In the genomic region with DNA sequence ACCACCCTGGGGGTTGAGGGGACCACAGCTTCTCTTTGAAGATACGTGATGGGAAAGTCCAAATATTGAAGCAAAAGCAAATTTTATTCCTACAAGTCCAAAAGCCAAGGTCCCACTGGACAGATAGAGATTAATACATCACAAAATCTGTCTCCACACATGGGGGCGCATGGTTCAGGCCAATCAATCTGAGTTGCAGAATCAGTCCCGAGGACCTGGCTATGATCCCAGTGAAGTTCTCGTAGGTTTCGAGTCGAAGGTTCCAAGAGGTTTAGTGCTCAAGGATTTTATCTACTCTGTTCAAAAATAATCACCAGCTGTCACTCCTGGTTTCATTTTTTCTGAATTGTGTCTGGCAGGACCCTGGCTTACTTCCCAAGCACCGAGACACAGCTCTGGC, we compare ENCODE assay signal across 11 mouse cellular contexts. TPM values are rescaled to one million over a fixed set of nuclear protein-coding genes. Genes with fewer than 3 reads are reported as not detected.
DNase-seq lines count a peak whose midpoint lies in the region; ATAC-seq lines count a peak whose summit lies in the region.
"Had no signal": no experiment of that assay in that cellular context is flagged by ENCODE, and none has a peak within 500 bp of the region (broad histone marks: within the 10 kb centered on the region; RNA-seq: fewer than 3 reads in every experiment).

No protein-coding gene starts in this region.

- H3K4me2 ChIP-seq in kidney, embryonic 16.5 days (replicated peaks; ENCODE audit: low read depth, low read length), result peak overlapping the region; percentile 78
- peak overlapping the region; percentile 43; the same call in 1 of the 2 replicates for H3K4me2 ChIP-seq in embryonic facial prominence, embryonic 15.5 days (replicated peaks)
- peak overlapping the region; percentile 64 for H3K4me2 ChIP-seq in intestine, embryonic 15.5 days (replicated peaks)
- H3K4me2 ChIP-seq in neural tube, embryonic 13.5 days, result peak overlapping the region; percentile 55

- H3K27me3 ChIP-seq in kidney, embryonic 16.5 days (ENCODE audit: insufficient read depth, low read length), result no peaks in the 10 kb centered on the region
- H3K27me3 ChIP-seq in embryonic facial prominence, embryonic 15.5 days, result no peaks in the 10 kb centered on the region
- H3K27me3 ChIP-seq in intestine, embryonic 15.5 days (replicated peaks), result no peaks in the 10 kb centered on the region; the same call in 1 of the 2 replicates
- H3K27me3 ChIP-seq in neural tube, embryonic 13.5 days, result no peaks in the 10 kb centered on the region

- WGBS in kidney, embryonic 16.5 days, result 51% methylated on average over 7 of the region's 7 CpGs
- 38% methylated on average over 7 of the region's 7 CpGs for WGBS in embryonic facial prominence, embryonic 15.5 days
- 42% methylated on average over 7 of the region's 7 CpGs for WGBS in intestine, embryonic 15.5 days
- 48% methylated on average over 7 of the region's 7 CpGs for WGBS in neural tube, embryonic 13.5 days

- H3K27ac ChIP-seq in kidney, embryonic 16.5 days (ENCODE audit: low read length), result no peak overlapping the region
- H3K27ac ChIP-seq in embryonic facial prominence, embryonic 15.5 days (replicated peaks), result no peak overlapping the region; the same call in 1 of the 2 replicates
- H3K27ac ChIP-seq in intestine, embryonic 15.5 days, result no peak overlapping the region
- peak overlapping the region; percentile 68; the same call in 1 of the 2 replicates for H3K27ac ChIP-seq in neural tube, embryonic 13.5 days (replicated peaks)

- H3K4me3 ChIP-seq in kidney, embryonic 16.5 days (ENCODE audit: low read length), result peak overlapping the region; percentile 63
- H3K4me3 ChIP-seq in embryonic facial prominence, embryonic 15.5 days (replicated peaks), result peak overlapping the region; percentile 38
- H3K4me3 ChIP-seq in intestine, embryonic 15.5 days (replicated peaks), result peak overlapping the region; percentile 42
- H3K4me3 ChIP-seq in neural tube, embryonic 13.5 days, result peak overlapping the region; percentile 40; the same call in 1 of the 2 replicates

- ATAC-seq in kidney, embryonic 16.5 days (ENCODE audit: low FRiP score, low TSS enrichment), result no peak
- no peak for ATAC-seq in embryonic facial prominence, embryonic 15.5 days (ENCODE audit: insufficient number of reproducible peaks, low FRiP score, low TSS enrichment, low read depth)
- ATAC-seq in intestine, embryonic 15.5 days, result no peak
- ATAC-seq in neural tube, embryonic 13.5 days (ENCODE audit: low read depth), result no peak

- H3K9me3 ChIP-seq in kidney, embryonic 16.5 days (ENCODE audit: low read length), result no peaks in the 10 kb centered on the region
- H3K9me3 ChIP-seq in embryonic facial prominence, embryonic 15.5 days (replicated peaks), result no peaks in the 10 kb centered on the region
- H3K9me3 ChIP-seq in intestine, embryonic 15.5 days, result no peaks in the 10 kb centered on the region
- H3K9me3 ChIP-seq in neural tube, embryonic 13.5 days, result no peaks in the 10 kb centered on the region

- peaks cover 30% of the 10 kb centered on the region for H3K4me1 ChIP-seq in kidney, embryonic 16.5 days (ENCODE audit: insufficient read depth, low read length)
- H3K4me1 ChIP-seq in embryonic facial prominence, embryonic 15.5 days, result peaks cover 30% of the 10 kb centered on the region
- peaks cover 6% of the 10 kb centered on the region for H3K4me1 ChIP-seq in intestine, embryonic 15.5 days (replicated peaks)
- H3K4me1 ChIP-seq in neural tube, embryonic 13.5 days (replicated peaks), result peaks cover 30% of the 10 kb centered on the region

- DNase-seq in kidney, postnatal 4 days, result no peak
- DNase-seq in gastrocnemius, postnatal 4 days (ENCODE audit: low spot score in 2 of 2), result no peak
- no peak for DNase-seq in layer of hippocampus, postnatal 14 days (ENCODE audit: low spot score in 2 of 2)
- no peak for DNase-seq in spleen, adult 18-20 months
- DNase-seq: cerebellum, adult 18-20 months had no signal

- peak overlapping the region; percentile 68 for H3K9ac ChIP-seq in kidney, embryonic 16.5 days (replicated peaks; ENCODE audit: low read length)
- H3K9ac ChIP-seq in embryonic facial prominence, embryonic 15.5 days, result no peak overlapping the region
- H3K9ac ChIP-seq in intestine, embryonic 15.5 days, result no peak overlapping the region; the same call in 1 of the 2 replicates
- H3K9ac ChIP-seq in neural tube, embryonic 13.5 days, result peak overlapping the region; percentile 66; the same call in 1 of the 2 replicates

- H3K36me3 ChIP-seq in kidney, embryonic 16.5 days (ENCODE audit: insufficient read depth, low read length), result no peaks in the 10 kb centered on the region
- no peaks in the 10 kb centered on the region for H3K36me3 ChIP-seq in embryonic facial prominence, embryonic 15.5 days
- H3K36me3 ChIP-seq in intestine, embryonic 15.5 days, result no peaks in the 10 kb centered on the region
- no peaks in the 10 kb centered on the region for H3K36me3 ChIP-seq in neural tube, embryonic 13.5 days

RNA-seq across cellular contexts. Expression of a gene that starts 4.7 kb away (rescaled TPM):
- polyA plus RNA-seq in kidney, embryonic 16.5 days (2015; fragmentation: Nextera tagmentation; extraction: Ambion mirVana), result 0.34 and 0.68 TPM in 2 replicates
- 7.7 and 10.9 TPM in 2 replicates for polyA plus RNA-seq in embryonic facial prominence, embryonic 15.5 days (2015; fragmentation: Nextera tagmentation; extraction: Ambion mirVana)
- polyA plus RNA-seq in intestine, embryonic 15.5 days (2015; fragmentation: Nextera tagmentation; extraction: Ambion mirVana), result 0.28 and 0.43 TPM in 2 replicates
- 0.82 and 0.85 TPM in 2 replicates for polyA plus RNA-seq in neural tube, embryonic 13.5 days (2015; fragmentation: Nextera tagmentation; extraction: Ambion mirVana)
- total RNA-seq in gastrocnemius, postnatal 4 days (2021), result not detected
- total RNA-seq in layer of hippocampus, postnatal 14 days (2021), result under 1 TPM; 0.71 to 0.74 TPM
- total RNA-seq: hematopoietic stem cell, adult 5-6 weeks had no signal

RNA-seq across cellular contexts. Expression of a gene that starts 30.4 kb away (rescaled TPM):
- polyA plus RNA-seq in kidney, embryonic 16.5 days (2015; fragmentation: Nextera tagmentation; extraction: Ambion mirVana), result 1.9 and 2.5 TPM in 2 replicates
- polyA plus RNA-seq in embryonic facial prominence, embryonic 15.5 days (2015; fragmentation: Nextera tagmentation; extraction: Ambion mirVana), result 12.2 and 18.7 TPM in 2 replicates
- polyA plus RNA-seq in intestine, embryonic 15.5 days (2015; fragmentation: Nextera tagmentation; extraction: Ambion mirVana), result 1.1 and 1.2 TPM in 2 replicates
- 2.5 and 3.1 TPM in 2 replicates for polyA plus RNA-seq in neural tube, embryonic 13.5 days (2015; fragmentation: Nextera tagmentation; extraction: Ambion mirVana)
- 1 to 10 TPM; 1.3 to 1.8 TPM for total RNA-seq in gastrocnemius, postnatal 4 days (2021)
- 1 to 10 TPM; 2.7 to 4.4 TPM for total RNA-seq in layer of hippocampus, postnatal 14 days (2021)

RNA-seq across cellular contexts. Expression of a gene that starts 39.4 kb away (rescaled TPM):
- polyA plus RNA-seq in kidney, embryonic 16.5 days (2015; fragmentation: Nextera tagmentation; extraction: Ambion mirVana), result 0.12 TPM in 1 of 2 replicates, not detected in the other
- 0.29 TPM in 1 of 2 replicates, not detected in the other for polyA plus RNA-seq in embryonic facial prominence, embryonic 15.5 days (2015; fragmentation: Nextera tagmentation; extraction: Ambion mirVana)
- 0.33 and 0.37 TPM in 2 replicates for polyA plus RNA-seq in intestine, embryonic 15.5 days (2015; fragmentation: Nextera tagmentation; extraction: Ambion mirVana)
- not detected in 2 replicates for polyA plus RNA-seq in neural tube, embryonic 13.5 days (2015; fragmentation: Nextera tagmentation; extraction: Ambion mirVana)
- total RNA-seq in gastrocnemius, postnatal 4 days (2021), result under 1 TPM in 1 of 2 experiments, not detected in 1; 0.17 TPM
- not detected for total RNA-seq in layer of hippocampus, postnatal 14 days (2021)
- total RNA-seq: ES-E14 had no signal

RNA-seq across cellular contexts. Expression of a gene that starts 51.2 kb away (rescaled TPM):
- 280 and 282 TPM in 2 replicates for polyA plus RNA-seq in kidney, embryonic 16.5 days (2015; fragmentation: Nextera tagmentation; extraction: Ambion mirVana)
- polyA plus RNA-seq in embryonic facial prominence, embryonic 15.5 days (2015; fragmentation: Nextera tagmentation; extraction: Ambion mirVana), result 260 and 286 TPM in 2 replicates
- polyA plus RNA-seq in intestine, embryonic 15.5 days (2015; fragmentation: Nextera tagmentation; extraction: Ambion mirVana), result 388 and 395 TPM in 2 replicates
- 160 and 187 TPM in 2 replicates for polyA plus RNA-seq in neural tube, embryonic 13.5 days (2015; fragmentation: Nextera tagmentation; extraction: Ambion mirVana)
- total RNA-seq in gastrocnemius, postnatal 4 days (2021), result 100 to 1,000 TPM; 146 to 158 TPM
- 10 to 100 TPM; 14.1 to 15.6 TPM for total RNA-seq in layer of hippocampus, postnatal 14 days (2021)

RNA-seq across cellular contexts. Expression of a gene that starts 51.3 kb away (rescaled TPM):
- not detected in 2 replicates for polyA plus RNA-seq in kidney, embryonic 16.5 days (2015; fragmentation: Nextera tagmentation; extraction: Ambion mirVana)
- 0.28 and 0.32 TPM in 2 replicates for polyA plus RNA-seq in embryonic facial prominence, embryonic 15.5 days (2015; fragmentation: Nextera tagmentation; extraction: Ambion mirVana)
- polyA plus RNA-seq in intestine, embryonic 15.5 days (2015; fragmentation: Nextera tagmentation; extraction: Ambion mirVana), result not detected in 2 replicates
- 0.15 and 0.52 TPM in 2 replicates for polyA plus RNA-seq in neural tube, embryonic 13.5 days (2015; fragmentation: Nextera tagmentation; extraction: Ambion mirVana)
- not detected for total RNA-seq in gastrocnemius, postnatal 4 days (2021)
- total RNA-seq in layer of hippocampus, postnatal 14 days (2021), result not detected
- total RNA-seq: ES-E14; hematopoietic stem cell, adult 5-6 weeks had no signal

Comparison
In these comparisons a context has a peak if more than half of its experiments do, and no peak if none do; other contexts are left out.
1. H3K9ac ChIP-seq: peak in kidney, embryonic 16.5 days (single experiment) and neural tube, embryonic 13.5 days (single experiment); none in embryonic facial prominence, embryonic 15.5 days (single experiment) and intestine, embryonic 15.5 days (single experiment).
2. Peak in every context shown above with its lines, with median percentiles within 50 percentile points of each other: H3K4me2 ChIP-seq and H3K4me3 ChIP-seq.